Mouse (Mus musculus) CH12.LX (cell line): Measurements from ENCODE around the gene Prkn. TPM values are rescaled to one million over a fixed set of nuclear protein-coding genes. Genes with fewer than 3 reads are reported as not detected.

Source experiments
- DNase-seq: peaks from one replicate; pipeline ENCODE4 v3.0.0-alpha.2; 2013; ENCODE audit errors: extremely low read depth
- H3K27ac ChIP-seq: 2 replicates; pipeline ENCODE4 v1.5.1; 2012; ENCODE audit warnings: low read depth, mild to moderate bottlenecking, control low read depth, moderate library complexity; ENCODE audit not compliant: insufficient read depth
- H3K27me3 ChIP-seq: replicated peaks from 2 replicates; pipeline ENCODE3; 2012; ENCODE audit warnings: inconsistent platforms
- H3K36me3 ChIP-seq, 2 experiments: replicated peaks in 1 of 2; 2 replicates each; pipeline versions ENCODE3 to v1.6.1; 2012; ENCODE audit warnings: inconsistent platforms in 1 of 2, low read length in 1 of 2, mild to moderate bottlenecking in 1 of 2, mixed read lengths in 1 of 2, moderate library complexity in 1 of 2; ENCODE audit not compliant: control insufficient read depth in 1 of 2, insufficient read depth in 1 of 2
- H3K4me1 ChIP-seq, 2 experiments: 2 replicates each; pipeline ENCODE4 v1.6.1; 2012; ENCODE audit warnings: inconsistent platforms in 1 of 2, moderate library complexity in 1 of 2; ENCODE audit not compliant: insufficient read depth in 2 of 2, control insufficient read depth in 1 of 2
- H3K4me2 ChIP-seq: 2 replicates; pipeline ENCODE4 v1.6.1; 2012; ENCODE audit warnings: low read depth, mild to moderate bottlenecking, control low read depth; ENCODE audit not compliant: poor library complexity, insufficient read depth, severe bottlenecking
- H3K4me3 ChIP-seq, 3 experiments: fragments of 150-350 bp in 1 of 3; sonication (generic) in 1 of 3; replicated peaks in 1 of 3; 2 replicates each; pipeline versions ENCODE3 to v1.5.1; 2011 to 2012; ENCODE audit warnings: low read depth in 2 of 3, low read length in 2 of 3, mild to moderate bottlenecking in 2 of 3, moderate library complexity in 2 of 3, control low read depth in 1 of 3, improper control_type of control experiment in 1 of 3, inconsistent platforms in 1 of 3, mixed read lengths in 1 of 3; ENCODE audit not compliant: poor library complexity in 1 of 3
- H3K79me2 ChIP-seq: replicated peaks from 2 replicates; pipeline ENCODE4 v1.6.1; 2012; ENCODE audit warnings: mild to moderate bottlenecking, moderate library complexity; ENCODE audit not compliant: control insufficient read depth, poor library complexity, insufficient read depth, severe bottlenecking; ENCODE audit errors: extremely low read depth
- H3K9ac ChIP-seq: 2 replicates; pipeline ENCODE4 v1.6.1; 2012; ENCODE audit warnings: low read depth, mild to moderate bottlenecking, control low read depth, moderate library complexity; ENCODE audit not compliant: insufficient read depth
- H3K9me3 ChIP-seq: replicated peaks from 2 replicates; pipeline ENCODE3; 2012; ENCODE audit warnings: low read length, inconsistent platforms, mixed read lengths
- BHLHE40 ChIP-seq: IDR thresholded peaks from 2 replicates; pipeline ENCODE4 v1.6.1; 2011; ENCODE audit warnings: mild to moderate bottlenecking, low read depth, low read length, improper control_type of control experiment
- CHD1 ChIP-seq: IDR thresholded peaks from 2 replicates; pipeline ENCODE4 v1.6.1; 2012; ENCODE audit warnings: low read depth, low read length, improper control_type of control experiment, inconsistent platforms
- CTCF ChIP-seq, 2 experiments: IDR thresholded peaks in 1 of 2; conservative IDR thresholded peaks in 1 of 2; 2 replicates each; pipeline ENCODE4 v1.5.1; 2011 to 2012; ENCODE audit warnings: low read depth in 2 of 2, low read length in 2 of 2, improper control_type of control experiment in 1 of 2, inconsistent platforms in 1 of 2, mild to moderate bottlenecking in 1 of 2, moderate library complexity in 1 of 2
- EP300 ChIP-seq: IDR thresholded peaks from 2 replicates; pipeline ENCODE4 v1.6.1; 2011; ENCODE audit warnings: low read length, improper control_type of control experiment
- ETS1 ChIP-seq: conservative IDR thresholded peaks from 2 replicates; pipeline ENCODE4 v1.6.1; 2012; ENCODE audit warnings: low read depth, mild to moderate bottlenecking, inconsistent platforms, low read length, improper control_type of control experiment, moderate library complexity
- HCFC1 ChIP-seq: IDR thresholded peaks from 2 replicates; pipeline ENCODE4 v1.6.1; 2012; ENCODE audit warnings: low read depth, mild to moderate bottlenecking, inconsistent platforms, low read length, improper control_type of control experiment
- IRF4 ChIP-seq: IDR thresholded peaks from 2 replicates; pipeline ENCODE4 v1.6.1; 2014; ENCODE audit warnings: low read depth, mild to moderate bottlenecking, inconsistent platforms, low read length, improper control_type of control experiment
- MAFK ChIP-seq: IDR thresholded peaks from 2 replicates; pipeline ENCODE4 v1.6.1; 2011; ENCODE audit warnings: low read length, improper control_type of control experiment; ENCODE audit not compliant: insufficient replicate concordance
- MAX ChIP-seq: IDR thresholded peaks from 2 replicates; pipeline ENCODE4 v1.6.1; 2011; ENCODE audit warnings: low read length, improper control_type of control experiment
- MXI1 ChIP-seq: IDR thresholded peaks from 2 replicates; pipeline ENCODE4 v1.6.1; 2011; ENCODE audit warnings: mild to moderate bottlenecking, low read depth, low read length, improper control_type of control experiment
- MYC ChIP-seq: IDR thresholded peaks from 2 replicates; pipeline ENCODE4 v1.6.1; 2011; ENCODE audit warnings: low read depth, mild to moderate bottlenecking, improper control_type of control experiment, low read length
- NRF1 ChIP-seq: IDR thresholded peaks from 2 replicates; pipeline ENCODE4 v1.6.1; 2014; ENCODE audit warnings: low read depth, mild to moderate bottlenecking, inconsistent platforms, low read length, improper control_type of control experiment, moderate library complexity
- PAX5 ChIP-seq: IDR thresholded peaks from 2 replicates; pipeline ENCODE4 v1.6.1; 2012; ENCODE audit warnings: low read length, inconsistent platforms, mixed read lengths
- POLR2AphosphoS2 ChIP-seq: IDR thresholded peaks from 2 replicates; pipeline ENCODE4 v1.6.1; 2011; ENCODE audit warnings: low read depth, low read length, improper control_type of control experiment
- RAD21 ChIP-seq: IDR thresholded peaks from 2 replicates; pipeline ENCODE4 v1.6.1; 2011; ENCODE audit warnings: low read depth, mild to moderate bottlenecking, low read length, improper control_type of control experiment, moderate library complexity
- RCOR1 ChIP-seq: conservative IDR thresholded peaks from 2 replicates; pipeline ENCODE4 v1.6.1; 2012; ENCODE audit warnings: low read depth, mild to moderate bottlenecking, inconsistent platforms, low read length, improper control_type of control experiment
- SIN3A ChIP-seq: IDR thresholded peaks from 2 replicates; pipeline ENCODE4 v1.6.1; 2012; ENCODE audit warnings: low read length, improper control_type of control experiment, inconsistent platforms
- TBP ChIP-seq: conservative IDR thresholded peaks from 2 replicates; pipeline ENCODE4 v1.6.1; 2011; ENCODE audit warnings: low read depth, low read length, improper control_type of control experiment
- UBTF ChIP-seq: IDR thresholded peaks from 2 replicates; pipeline ENCODE4 v1.6.1; 2012; ENCODE audit warnings: low read depth, mild to moderate bottlenecking, inconsistent platforms, low read length, improper control_type of control experiment, moderate library complexity
- USF2 ChIP-seq: conservative IDR thresholded peaks from 2 replicates; pipeline ENCODE4 v1.6.1; 2011; ENCODE audit warnings: low read depth, low read length, improper control_type of control experiment
- dilution Hi-C: fragments of 300-500 bp; cut with MboI; formaldehyde crosslinking; loops from 2 replicates; pipeline ENCODE4 v1.14.3; 2020; ENCODE audit warnings: low sequenced_read_pairs; ENCODE audit not compliant: extremely low pct_unique_long_range_greater_than_20kb, extremely low pct_ligation_motif_present
- in situ Hi-C: fragments of 300-500 bp; cut with MboI; formaldehyde crosslinking; loops from 3 replicates; pipeline ENCODE4 v1.14.3; 2019; ENCODE audit warnings: low sequenced_read_pairs, low pct_ligation_motif_present, low pct_unique_long_range_greater_than_20kb, mixed read lengths
- polyA plus RNA-seq: library from polyadenylated mRNA; unstranded; fragments of >175 nt; gene quantifications from 2 replicates; pipeline ENCODE4 v1.2.1, GENCODE M21; 2012; ENCODE audit warnings: low read depth; ENCODE audit not compliant: insufficient read length
- total RNA-seq, 2 experiments: library from RNA; depleted of rRNA; stranded (reverse); fragments of 300-350 nt in 1 of 2; fragments of >200 nt in 1 of 2; gene quantifications; 2 replicates each; pipeline ENCODE4 v1.2.3; 2012 to 2014

Gene Prkn
- total and polyA plus RNA-seq, 3 experiments = 0.08 TPM; not detected in 2

GRCm38 (mm10) chr17:11780005-11780404 is 939.8 kb downstream of the Prkn start:
- TF ChIP-seq POLR2AphosphoS2 (no peak), MYC (no peak), MAFK (no peak), ETS1 (no peak), SIN3A (no peak), CTCF (conservative IDR thresholded peaks at IDR 0.05 in 1 of 2, IDR thresholded peaks at IDR 0.05 in 1 of 2; ENCODE audit: low read depth in 2 of 2, low read length in 2 of 2) (no peak), USF2 (no peak), TBP (no peak), HCFC1 (no peak), MAX (no peak), CHD1 (no peak), PAX5 (no peak), RAD21 (no peak; the same call in 1 of the 2 replicates), MXI1 (no peak)
- TF ChIP-seq, all 38 proteins: peak for 0
- no peaks in the 10 kb centered on the region for H3K36me3 ChIP-seq
- no peak overlapping the region for H3K27ac ChIP-seq
- H3K27me3 ChIP-seq = peaks cover 12% of the 10 kb centered on the region
- no peak overlapping the region for H3K4me2 ChIP-seq
- H3K4me1 ChIP-seq = peaks cover 0 to 5% of the 10 kb centered on the region in 2 experiments; a peak in 1 of 4 replicates
- no peak overlapping the region for H3K9ac ChIP-seq
- in situ Hi-C loops (no loop called here), dilution Hi-C loops (no loop called here)
- no peaks in the 10 kb centered on the region for H3K79me2 ChIP-seq
- H3K9me3 ChIP-seq = no peaks in the 10 kb centered on the region
- H3K4me3 ChIP-seq = no peak overlapping the region
- DNase-seq = no peak

- Histone ChIP-seq H3K4me3 (no peak overlapping the region), H3K79me2 (no peaks in the 10 kb centered on the region), H3K27me3 (peaks cover 12% of the 10 kb centered on the region), H3K4me2 (no peak overlapping the region), H3K36me3 (no peaks in the 10 kb centered on the region), H3K4me1 (peaks cover 0 to 5% of the 10 kb centered on the region in 2 experiments; a peak in 1 of 4 replicates), H3K9me3 (no peaks in the 10 kb centered on the region)
- no peak for DNase-seq
- dilution Hi-C loops = no loop called here
- in situ Hi-C loops = no loop called here
- TF ChIP-seq SIN3A (no peak), RCOR1 (no peak), PAX5 (no peak), BHLHE40 (no peak), NRF1 (no peak), USF2 (no peak), ETS1 (no peak), UBTF (no peak), MAFK (no peak), RAD21 (no peak), TBP (no peak), IRF4 (no peak), EP300 (no peak), POLR2AphosphoS2 (no peak)
- TF ChIP-seq, all 38 proteins: peak for 0
- Histone ChIP-seq H3K9ac (no peak overlapping the region), H3K27ac (no peak overlapping the region)
Measured at GRCm38 (mm10) chr17:11780805-11781481, 940.8 kb downstream of the Prkn start.
